Mouse (Mus musculus) lung, embryonic 16.5 days (tissue): ENCODE measurements around the gene Cbx4. TPM values are rescaled to one million over a fixed set of nuclear protein-coding genes. Genes with fewer than 3 reads are reported as not detected.
A peak's percentile ranks its signal among the peaks of the same experiment; 100 is the strongest.

Experiments used
- ATAC-seq: fragments of 200-750 bp; cut with Nextera tagmentation; 2 replicates; pipeline ENCODE4 v1.8.0; 2017; ENCODE audit warnings: low read depth, mild to moderate bottlenecking, moderate library complexity
- H3K27ac ChIP-seq: fragments of 300-500 bp; sonication (generic); 2 replicates; pipeline ENCODE4 v1.5.1; 2014; ENCODE audit warnings: mild to moderate bottlenecking, control low read depth, low read length
- H3K27me3 ChIP-seq: fragments of 300-500 bp; sonication (generic); 2 replicates; pipeline ENCODE4 v1.6.1; 2014; ENCODE audit warnings: low read depth, low read length, mixed read lengths; ENCODE audit not compliant: control insufficient read depth, insufficient read depth
- H3K36me3 ChIP-seq: fragments of 300-500 bp; sonication (generic); 2 replicates; pipeline ENCODE4 v1.6.1; 2014; ENCODE audit warnings: low read length; ENCODE audit not compliant: control insufficient read depth, insufficient read depth
- H3K4me1 ChIP-seq: fragments of 300-500 bp; sonication (generic); replicated peaks from 2 replicates; pipeline ENCODE4 v1.6.1; 2014; ENCODE audit warnings: low read length, mixed read lengths; ENCODE audit not compliant: control insufficient read depth, insufficient read depth
- H3K4me2 ChIP-seq: fragments of 300-500 bp; sonication (generic); 2 replicates; pipeline ENCODE4 v1.6.1; 2014; ENCODE audit warnings: low read depth, low read length, control low read depth
- H3K4me3 ChIP-seq: fragments of 300-500 bp; sonication (generic); 2 replicates; pipeline ENCODE4 v1.5.1; 2014; ENCODE audit warnings: mild to moderate bottlenecking, low read length, control low read depth
- H3K9ac ChIP-seq: fragments of 300-500 bp; sonication (generic); 2 replicates; pipeline ENCODE4 v1.6.1; 2014; ENCODE audit warnings: low read length, control low read depth
- H3K9me3 ChIP-seq: fragments of 300-500 bp; sonication (generic); 2 replicates; pipeline ENCODE4 v1.6.1; 2016; ENCODE audit warnings: low read length; ENCODE audit not compliant: control insufficient read depth
- WGBS: fragments of 180-500 bp; shearing (Covaris S2); extraction: QIAGEN DNeasy Blood & Tissue Kit; methylation state at CpG from one replicate; pipeline ENCODE4 v1.1.7; 2014; 5-methylcytosine and 5-hydroxymethylcytosine counted together
- polyA plus RNA-seq: library from polyadenylated mRNA; unstranded; fragments of >200 nt; fragmentation: Nextera tagmentation; extraction: Ambion mirVana; gene quantifications from 2 replicates; pipeline ENCODE4 v1.2.1, GENCODE M21; 2015

Cbx4 gene
- polyA plus RNA-seq, 1 experiment from 2014 or later, result 14.0 TPM

DNA sequence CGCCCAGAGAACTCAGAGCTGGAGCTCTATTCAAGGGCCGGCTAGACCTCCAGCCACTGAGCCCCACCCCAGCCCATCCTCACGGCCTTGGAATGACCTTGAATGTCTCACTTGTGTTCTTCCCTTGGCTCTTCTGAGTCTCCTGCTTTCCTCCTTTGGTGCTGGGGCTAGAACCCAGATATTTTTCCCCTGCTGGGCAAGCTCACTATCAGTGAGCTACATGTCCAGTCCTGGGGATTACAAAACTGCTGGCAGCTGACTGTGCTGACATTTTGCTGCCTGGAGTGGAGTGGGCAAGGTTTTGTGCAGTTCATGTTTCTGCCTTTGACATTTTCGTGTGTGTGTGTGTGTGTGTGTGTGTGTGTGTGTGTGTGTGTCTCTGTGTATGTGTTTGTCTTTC, 31.0 kb upstream of the Cbx4 start:
- H3K9ac ChIP-seq, result no peak overlapping the region
- ATAC-seq, result no peak
- H3K4me3 ChIP-seq, result no peak overlapping the region
- no peaks in the 10 kb centered on the region for H3K9me3 ChIP-seq
- H3K4me2 ChIP-seq, result no peak overlapping the region
- H3K27ac ChIP-seq, result no peak overlapping the region
- no peaks in the 10 kb centered on the region for H3K4me1 ChIP-seq
- H3K27me3 ChIP-seq, result no peaks in the 10 kb centered on the region
- H3K36me3 ChIP-seq, result no peaks in the 10 kb centered on the region
- 54% methylated on average over 4 of the region's 4 CpGs for WGBS

GRCm38 (mm10) chr11:119112721-119113120, 26.7 kb upstream of the Cbx4 start:
- Histone ChIP-seq H3K4me3 (no peak overlapping the region), H3K36me3 (no peaks in the 10 kb centered on the region), H3K9me3 (no peaks in the 10 kb centered on the region), H3K4me2 (no peak overlapping the region), H3K27me3 (no peaks in the 10 kb centered on the region), H3K9ac (no peak overlapping the region), H3K4me1 (peaks cover 3% of the 10 kb centered on the region), H3K27ac (no peak overlapping the region)
- no peak for ATAC-seq

DNA sequence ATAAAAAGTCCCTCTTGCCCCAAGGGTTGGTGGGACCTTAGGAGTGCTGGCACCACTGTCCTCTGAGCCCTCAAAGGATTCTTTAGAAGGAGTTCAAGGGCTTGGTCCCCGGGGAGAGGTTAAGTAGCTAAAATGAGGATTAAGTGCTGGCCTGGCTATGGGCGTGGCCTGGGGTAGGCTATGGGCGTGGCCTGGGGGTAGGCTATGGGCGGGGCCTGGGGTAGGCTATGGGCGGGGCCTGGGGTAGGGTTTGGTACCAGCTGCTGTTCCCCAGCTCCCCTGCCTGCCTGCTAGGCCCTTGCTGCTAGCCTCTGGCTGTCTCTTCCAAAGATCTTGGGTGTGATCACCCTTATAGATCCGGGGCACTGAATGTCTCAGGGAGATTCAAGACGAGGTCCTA, 25.3 kb upstream of the Cbx4 start:
- 14% methylated on average over 7 of the region's 7 CpGs for WGBS
- Histone ChIP-seq H3K4me3 (no peak overlapping the region), H3K27me3 (no peaks in the 10 kb centered on the region), H3K9me3 (no peaks in the 10 kb centered on the region), H3K4me1 (peaks cover 4% of the 10 kb centered on the region), H3K36me3 (no peaks in the 10 kb centered on the region), H3K27ac (no peak overlapping the region), H3K9ac (no peak overlapping the region), H3K4me2 (no peak overlapping the region)
- peak; percentile 40; the same call in 1 of the 2 replicates for ATAC-seq

DNA sequence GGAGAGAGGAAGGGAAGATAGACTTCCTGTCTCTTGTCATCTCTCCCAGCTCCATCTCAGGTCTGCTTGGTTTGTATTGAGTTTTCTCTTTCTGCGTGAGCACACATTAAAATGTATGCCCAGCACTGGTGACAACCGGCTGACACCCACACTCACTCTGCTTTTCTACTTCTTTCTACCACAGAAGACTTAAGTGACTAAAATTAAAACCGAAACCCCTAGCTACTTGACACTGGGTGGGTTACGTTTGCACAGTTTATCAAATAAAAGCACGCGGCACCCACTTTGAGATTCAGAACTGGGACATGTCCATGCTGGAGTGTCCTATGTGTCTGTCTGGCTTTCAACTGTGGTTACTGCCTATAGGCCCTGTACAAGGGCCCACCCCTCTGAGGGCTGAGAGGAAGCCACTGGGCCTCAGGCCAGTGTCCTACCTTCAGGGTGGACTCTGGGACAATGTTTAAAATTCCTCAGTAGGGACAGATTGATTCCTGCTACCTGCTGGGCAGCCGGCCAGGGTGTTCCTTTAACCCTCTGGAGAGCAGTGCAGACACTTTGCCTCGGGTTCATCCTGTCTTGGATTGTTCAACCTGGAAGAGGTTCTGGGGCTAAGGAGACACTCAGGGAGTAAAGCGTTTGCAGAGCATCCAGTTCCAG, 23.5 kb upstream of the Cbx4 start:
- peaks cover 17% of the 10 kb centered on the region for H3K4me1 ChIP-seq
- ATAC-seq, result no peak
- H3K9ac ChIP-seq, result no peak overlapping the region
- H3K4me3 ChIP-seq, result no peak overlapping the region
- peak overlapping the region; percentile 32 for H3K27ac ChIP-seq
- no peaks in the 10 kb centered on the region for H3K9me3 ChIP-seq
- whole genome bisulfite sequencing, result 48% methylated on average over 9 of the region's 9 CpGs
- no peaks in the 10 kb centered on the region; the same call in 1 of the 2 replicates for H3K27me3 ChIP-seq
- no peak overlapping the region for H3K4me2 ChIP-seq
- H3K36me3 ChIP-seq, result no peaks in the 10 kb centered on the region

DNA sequence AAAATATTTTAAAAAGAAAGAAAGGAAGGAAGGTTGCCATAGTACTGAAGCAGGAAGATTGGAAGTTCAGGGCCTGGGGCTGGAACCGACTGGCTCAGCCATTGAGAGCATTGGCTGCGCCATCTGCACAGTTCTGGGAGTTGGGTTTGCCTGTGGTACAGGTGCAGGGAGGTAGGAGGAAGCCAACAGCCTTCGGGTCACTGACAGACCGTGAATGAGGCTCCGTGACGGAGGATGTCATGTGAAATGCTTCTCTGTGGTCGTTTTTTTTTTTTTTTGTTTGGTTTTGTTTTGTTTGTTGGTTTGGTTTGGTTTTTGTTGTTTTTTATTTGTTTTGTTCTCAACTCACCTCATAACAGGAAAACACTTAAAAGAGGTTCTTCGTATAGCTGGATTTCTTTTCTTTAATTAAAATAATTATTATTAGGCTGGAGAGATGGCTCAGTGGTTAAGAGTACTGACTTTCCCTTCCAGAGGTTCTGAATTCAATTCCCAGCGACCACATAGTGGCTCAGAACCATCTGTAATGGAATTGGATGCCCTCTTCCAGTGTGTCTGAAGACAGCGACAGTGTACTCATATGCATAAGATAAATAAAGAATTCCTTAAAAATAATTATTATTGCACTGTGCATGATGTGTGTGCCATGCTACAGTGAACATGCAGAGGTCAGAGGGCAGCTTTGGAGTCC, 22.7 kb upstream of the Cbx4 start:
- Histone ChIP-seq H3K27ac (no peak overlapping the region), H3K27me3 (no peaks in the 10 kb centered on the region; the same call in 1 of the 2 replicates), H3K4me2 (no peak overlapping the region), H3K36me3 (no peaks in the 10 kb centered on the region), H3K4me3 (no peak overlapping the region), H3K4me1 (peaks cover 17% of the 10 kb centered on the region), H3K9me3 (no peaks in the 10 kb centered on the region), H3K9ac (no peak overlapping the region)
- ATAC-seq, result no peak
- 77% methylated on average over 10 of the region's 10 CpGs for WGBS

GRCm38 (mm10) chr11:119106289-119106688, 20.3 kb upstream of the Cbx4 start:
- H3K27me3 ChIP-seq, result no peaks in the 10 kb centered on the region; the same call in 1 of the 2 replicates
- H3K36me3 ChIP-seq, result no peaks in the 10 kb centered on the region
- no peak overlapping the region for H3K4me2 ChIP-seq
- no peak overlapping the region for H3K27ac ChIP-seq
- 26% methylated on average over 5 of the region's 6 CpGs for WGBS
- peaks cover 17% of the 10 kb centered on the region for H3K4me1 ChIP-seq
- H3K9me3 ChIP-seq, result no peaks in the 10 kb centered on the region
- no peak for ATAC-seq
- no peak overlapping the region for H3K4me3 ChIP-seq
- H3K9ac ChIP-seq, result no peak overlapping the region; the same call in 1 of the 2 replicates

- H3K27me3 ChIP-seq, result no peaks in the 10 kb centered on the region; the same call in 1 of the 2 replicates
- no peak overlapping the region for H3K4me3 ChIP-seq
- WGBS, result 17% methylated on average over 8 of the region's 8 CpGs
- no peaks in the 10 kb centered on the region for H3K36me3 ChIP-seq
- H3K9me3 ChIP-seq, result no peaks in the 10 kb centered on the region
- H3K27ac ChIP-seq, result no peak overlapping the region
- peak overlapping the region; percentile 14; the same call in 1 of the 2 replicates for H3K9ac ChIP-seq
- peaks cover 17% of the 10 kb centered on the region for H3K4me1 ChIP-seq
- H3K4me2 ChIP-seq, result no peak overlapping the region
- peak; percentile 32 for ATAC-seq
These were observed 19.7 kb upstream of the Cbx4 start for GRCm38 (mm10) chr11:119105748-119106147.

DNA sequence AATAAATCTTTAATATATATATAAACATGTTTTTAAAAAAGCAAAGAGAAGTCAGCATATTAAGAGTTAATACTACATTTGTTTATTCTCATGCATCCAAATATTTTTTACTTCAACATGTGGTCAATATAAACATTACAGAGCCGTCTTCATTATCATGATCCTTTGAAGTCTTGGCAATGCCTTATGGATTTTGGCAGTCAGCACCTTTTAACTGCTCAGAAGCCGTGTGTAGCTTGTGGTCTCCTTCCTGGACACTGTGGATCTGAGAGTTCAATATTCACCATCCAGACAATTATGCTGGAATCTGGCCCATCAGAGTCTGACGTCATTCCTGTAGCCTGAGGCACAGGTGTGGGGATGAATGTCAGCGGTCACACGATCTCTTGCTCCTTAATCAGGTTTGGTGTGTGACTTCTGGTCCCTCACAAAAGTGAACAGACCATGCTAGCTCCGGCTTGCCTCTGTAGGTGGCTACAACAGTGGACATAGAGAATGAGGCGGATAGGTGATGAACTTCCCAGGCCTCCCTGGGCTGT, 19.1 kb upstream of the Cbx4 start:
- WGBS, result 40% methylated on average over 7 of the region's 7 CpGs
- H3K9me3 ChIP-seq, result no peaks in the 10 kb centered on the region
- H3K36me3 ChIP-seq, result no peaks in the 10 kb centered on the region
- ATAC-seq, result peak; percentile 44; the same call in 1 of the 2 replicates
- H3K4me3 ChIP-seq, result no peak overlapping the region
- no peak overlapping the region for H3K9ac ChIP-seq
- no peak overlapping the region for H3K27ac ChIP-seq
- H3K4me1 ChIP-seq, result peaks cover 17% of the 10 kb centered on the region
- H3K27me3 ChIP-seq, result no peaks in the 10 kb centered on the region; the same call in 1 of the 2 replicates
- no peak overlapping the region for H3K4me2 ChIP-seq

DNA sequence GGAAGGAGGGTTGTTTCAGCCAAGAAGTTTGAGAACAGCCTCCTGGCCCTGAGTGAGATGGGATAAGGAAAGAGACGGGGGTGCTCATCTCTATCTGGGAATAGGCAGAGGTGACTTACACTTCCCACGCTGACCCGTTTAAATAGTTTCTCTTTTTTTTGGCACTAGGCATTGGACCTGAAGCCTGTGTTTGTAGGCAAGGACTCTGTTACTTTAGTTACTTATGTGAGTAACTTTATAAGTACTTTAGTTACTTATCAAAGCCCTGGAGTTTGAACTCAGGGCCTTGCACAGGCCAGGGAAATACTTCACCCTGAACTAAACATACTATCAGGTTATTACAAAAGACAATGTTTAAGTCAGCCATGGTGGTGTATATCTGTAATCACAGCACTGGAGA, 18.0 kb upstream of the Cbx4 start:
- Histone ChIP-seq H3K36me3 (no peaks in the 10 kb centered on the region), H3K9ac (no peak overlapping the region), H3K9me3 (no peaks in the 10 kb centered on the region), H3K27me3 (no peaks in the 10 kb centered on the region; the same call in 1 of the 2 replicates), H3K4me1 (peaks cover 14% of the 10 kb centered on the region), H3K27ac (no peak overlapping the region), H3K4me2 (no peak overlapping the region), H3K4me3 (no peak overlapping the region)
- 74% methylated on average over 3 of the region's 3 CpGs for WGBS
- ATAC-seq, result no peak
